Mouse (Mus musculus): ENCODE data around the gene Dhrs1. TPM values are rescaled to one million over a fixed set of nuclear protein-coding genes. Genes with fewer than 3 reads are reported as not detected.

The Dhrs1 gene
- polyA plus RNA-seq, 1 experiment: 322 TPM

DNA sequence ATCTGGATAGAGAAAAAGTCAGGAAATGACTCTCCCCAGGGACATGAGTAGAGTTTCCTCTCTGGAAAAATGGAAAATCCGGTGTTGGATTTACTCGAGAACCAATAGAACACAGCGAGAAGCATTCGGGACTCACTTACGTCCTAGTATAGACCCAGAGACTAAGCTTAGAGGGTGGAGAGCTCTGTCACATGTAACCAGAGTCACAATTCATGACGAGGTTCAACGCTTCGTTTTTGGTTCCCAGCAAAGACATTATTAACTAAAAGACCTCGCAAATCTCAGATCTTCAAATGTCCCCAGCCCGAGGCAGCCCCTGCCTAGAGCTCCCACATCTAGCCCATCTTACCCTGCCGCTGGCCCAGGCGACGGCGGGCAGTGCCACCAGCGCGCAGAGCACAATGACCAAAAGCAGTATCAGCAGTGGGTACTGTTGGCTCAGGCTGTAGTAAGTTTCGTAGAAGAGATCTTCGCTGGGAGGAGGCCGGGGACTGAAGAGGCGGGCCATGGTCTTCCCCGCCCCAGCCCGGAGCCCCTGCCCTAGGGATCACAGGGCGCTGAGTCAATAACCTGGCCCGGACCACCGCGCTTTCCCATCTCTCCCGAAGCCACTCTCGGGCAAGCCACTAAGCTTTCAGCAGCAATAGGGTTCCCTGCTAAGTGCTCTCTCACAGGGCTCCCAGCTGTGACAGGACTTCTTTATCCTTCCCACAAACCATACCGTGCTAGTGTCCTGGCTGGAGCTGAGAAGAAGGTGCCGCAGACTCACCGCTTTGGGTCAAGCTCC, 37.9 kb upstream of the Dhrs1 start:
- Histone ChIP-seq H3K27ac (ENCODE audit: control insufficient read depth, insufficient read depth, low read depth, low read length) (no peak overlapping the region), H3K4me1 (ENCODE audit: control insufficient read depth, insufficient read depth, low read length) (peaks cover 14% of the 10 kb centered on the region), H3K27me3 (ENCODE audit: control insufficient read depth, insufficient read depth, low read length) (no peaks in the 10 kb centered on the region)

DNA sequence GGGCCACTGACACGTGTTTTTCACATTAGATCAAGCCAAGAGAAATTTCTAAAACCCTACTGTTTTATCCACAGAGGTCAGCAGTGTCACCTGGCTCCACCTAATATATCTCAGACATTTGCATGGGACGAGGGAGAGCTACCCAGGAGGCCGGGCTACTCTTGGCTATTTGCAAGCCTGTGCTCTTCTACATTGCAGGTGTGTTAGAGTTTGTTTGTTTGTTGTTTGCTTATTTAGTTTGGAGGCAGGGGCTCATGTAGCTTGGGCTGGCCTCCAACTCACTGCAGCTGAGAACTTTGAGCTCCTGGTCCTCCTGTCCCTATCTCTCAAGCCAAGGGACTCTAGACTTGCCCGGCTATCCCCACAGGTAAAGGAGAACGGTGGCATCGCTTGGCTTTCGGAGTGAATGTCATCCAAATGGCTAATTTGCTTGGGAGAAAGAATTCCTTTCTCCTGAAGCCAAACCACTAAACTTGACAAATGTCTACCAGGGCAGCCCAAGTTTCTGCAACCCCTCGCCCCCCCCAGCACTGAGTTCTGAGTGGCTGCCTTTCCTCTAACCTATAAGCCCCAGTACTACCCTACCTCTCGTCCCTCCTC, 37.0 kb upstream of the Dhrs1 start:
- H3K27me3 ChIP-seq (ENCODE audit: control insufficient read depth, insufficient read depth, low read length): no peaks in the 10 kb centered on the region
- H3K36me3 ChIP-seq (ENCODE audit: control insufficient read depth, insufficient read depth, low read length): no peaks in the 10 kb centered on the region
- H3K4me3 ChIP-seq (ENCODE audit: control insufficient read depth, low read depth, low read length): no peak overlapping the region
- no peak overlapping the region for H3K27ac ChIP-seq (ENCODE audit: control insufficient read depth, insufficient read depth, low read depth, low read length)
- H3K4me1 ChIP-seq (ENCODE audit: control insufficient read depth, insufficient read depth, low read length): peaks cover 6% of the 10 kb centered on the region
- TF ChIP-seq POLR2A (IDR thresholded peaks at IDR 0.05; ENCODE audit: control insufficient read depth, low read depth, low read length) (no peak), CTCF (IDR thresholded peaks at IDR 0.05; ENCODE audit: control insufficient read depth, insufficient read depth, insufficient replicate concordance, low read depth, low read length) (no peak)

More for the DNA sequence above, 37.9 kb upstream of the Dhrs1 start:
- Histone ChIP-seq H3K36me3 (ENCODE audit: control insufficient read depth, insufficient read depth, low read length) (no peaks in the 10 kb centered on the region), H3K4me3 (ENCODE audit: control insufficient read depth, low read depth, low read length) (peak overlapping the region; percentile 47)
- no peak for TF ChIP-seq POLR2A (IDR thresholded peaks at IDR 0.05; ENCODE audit: control insufficient read depth, low read depth, low read length)
- TF ChIP-seq CTCF (IDR thresholded peaks at IDR 0.05; ENCODE audit: control insufficient read depth, insufficient read depth, insufficient replicate concordance, low read depth, low read length): no peak

DNA sequence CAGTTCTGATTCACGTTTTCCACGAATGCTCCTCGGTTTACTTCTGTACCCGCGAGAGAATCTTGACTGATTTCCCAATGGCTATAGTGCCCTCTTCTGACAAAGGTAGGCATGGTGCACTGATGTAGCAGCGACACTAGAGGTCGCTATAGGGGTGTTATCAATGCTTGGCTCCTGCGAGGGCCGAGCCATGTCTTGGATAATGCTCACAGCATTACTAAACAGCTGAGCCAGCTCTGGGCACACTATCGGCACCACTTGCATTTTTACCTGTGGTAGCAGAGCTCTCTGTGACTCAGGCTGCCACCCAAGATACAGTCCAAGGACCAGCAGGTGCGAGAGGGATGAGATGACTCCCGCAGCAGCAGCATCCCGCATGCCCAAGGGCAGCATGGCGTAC, 35.8 kb upstream of the Dhrs1 start:
- no peaks in the 10 kb centered on the region for H3K36me3 ChIP-seq (ENCODE audit: control insufficient read depth, insufficient read depth, low read length)
- H3K4me3 ChIP-seq (ENCODE audit: control insufficient read depth, low read depth, low read length): no peak overlapping the region
- H3K27ac ChIP-seq (ENCODE audit: control insufficient read depth, insufficient read depth, low read depth, low read length): no peak overlapping the region
- TF ChIP-seq POLR2A (IDR thresholded peaks at IDR 0.05; ENCODE audit: control insufficient read depth, low read depth, low read length) (no peak), CTCF (IDR thresholded peaks at IDR 0.05; ENCODE audit: control insufficient read depth, insufficient read depth, insufficient replicate concordance, low read depth, low read length) (peak; percentile 89)
- peaks cover 6% of the 10 kb centered on the region for H3K4me1 ChIP-seq (ENCODE audit: control insufficient read depth, insufficient read depth, low read length)
- no peaks in the 10 kb centered on the region for H3K27me3 ChIP-seq (ENCODE audit: control insufficient read depth, insufficient read depth, low read length)

DNA sequence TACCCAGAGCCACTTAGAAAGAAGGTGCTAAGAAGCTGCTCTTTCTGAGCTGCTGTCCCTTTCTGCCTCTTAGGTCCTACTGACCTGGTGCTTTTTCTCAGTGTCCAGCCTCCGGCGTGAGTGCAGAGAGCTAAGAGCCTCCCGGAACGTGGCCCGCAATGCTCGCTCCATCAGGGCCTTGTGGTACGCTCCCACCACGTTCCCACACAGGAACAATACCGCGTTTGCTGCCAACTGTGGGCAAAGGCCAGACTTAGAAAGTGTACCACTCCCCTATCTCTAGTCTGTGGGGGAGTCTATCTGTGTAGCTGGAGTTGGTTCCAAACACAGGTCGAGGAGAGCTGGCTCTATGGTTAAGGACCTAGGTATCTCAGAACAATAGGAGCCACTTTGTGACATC, 35.2 kb upstream of the Dhrs1 start:
- no peak for TF ChIP-seq POLR2A (IDR thresholded peaks at IDR 0.05; ENCODE audit: control insufficient read depth, low read depth, low read length)
- no peak for TF ChIP-seq CTCF (IDR thresholded peaks at IDR 0.05; ENCODE audit: control insufficient read depth, insufficient read depth, insufficient replicate concordance, low read depth, low read length)
- Histone ChIP-seq H3K36me3 (ENCODE audit: control insufficient read depth, insufficient read depth, low read length) (no peaks in the 10 kb centered on the region), H3K27ac (ENCODE audit: control insufficient read depth, insufficient read depth, low read depth, low read length) (no peak overlapping the region), H3K4me1 (ENCODE audit: control insufficient read depth, insufficient read depth, low read length) (peaks cover 6% of the 10 kb centered on the region), H3K27me3 (ENCODE audit: control insufficient read depth, insufficient read depth, low read length) (no peaks in the 10 kb centered on the region), H3K4me3 (ENCODE audit: control insufficient read depth, low read depth, low read length) (no peak overlapping the region)

DNA sequence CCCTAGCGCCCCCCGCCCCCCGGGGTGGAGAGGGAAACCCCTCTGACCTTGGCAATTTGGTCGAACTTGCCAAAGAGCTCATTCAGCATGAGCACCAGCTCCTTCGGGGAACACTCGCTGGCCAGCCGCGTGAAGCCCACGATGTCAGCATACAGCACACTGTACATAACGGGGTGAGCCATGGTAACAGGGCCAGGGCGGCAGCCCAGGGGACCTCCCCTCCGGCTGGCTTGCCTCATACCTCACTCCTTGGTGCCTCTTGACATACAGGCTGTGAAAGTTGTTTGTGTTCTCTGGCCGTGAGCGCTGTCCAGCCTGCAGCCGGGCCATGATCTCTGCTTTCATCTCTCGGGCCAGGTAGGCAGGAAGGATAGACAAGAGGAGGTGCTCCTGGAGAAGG, 34.2 kb upstream of the Dhrs1 start:
- no peak for TF ChIP-seq POLR2A (IDR thresholded peaks at IDR 0.05; ENCODE audit: control insufficient read depth, low read depth, low read length)
- no peak for TF ChIP-seq CTCF (IDR thresholded peaks at IDR 0.05; ENCODE audit: control insufficient read depth, insufficient read depth, insufficient replicate concordance, low read depth, low read length)
- Histone ChIP-seq H3K4me1 (ENCODE audit: control insufficient read depth, insufficient read depth, low read length) (peaks cover 6% of the 10 kb centered on the region), H3K36me3 (ENCODE audit: control insufficient read depth, insufficient read depth, low read length) (no peaks in the 10 kb centered on the region), H3K27ac (ENCODE audit: control insufficient read depth, insufficient read depth, low read depth, low read length) (no peak overlapping the region), H3K4me3 (ENCODE audit: control insufficient read depth, low read depth, low read length) (no peak overlapping the region), H3K27me3 (ENCODE audit: control insufficient read depth, insufficient read depth, low read length) (no peaks in the 10 kb centered on the region)

DNA sequence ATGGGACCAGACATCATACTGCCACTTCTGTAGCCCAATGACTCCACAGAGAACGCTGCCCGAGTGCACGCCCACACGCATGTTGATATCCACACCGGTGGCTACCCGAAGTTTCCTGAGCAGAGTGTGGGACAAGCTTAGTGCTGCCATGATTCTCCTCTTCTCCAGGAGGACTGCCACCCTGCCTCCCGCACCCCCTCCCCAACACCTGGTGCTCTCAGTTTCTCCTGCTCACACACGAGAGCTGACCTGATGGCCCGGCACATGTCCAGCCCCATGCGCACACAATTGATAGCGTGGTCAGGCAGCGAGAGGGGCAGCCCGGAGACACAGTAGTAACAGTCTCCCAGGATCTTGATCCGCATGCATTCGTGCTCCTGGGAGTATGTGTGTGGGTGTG, 33.2 kb upstream of the Dhrs1 start:
- Histone ChIP-seq H3K4me1 (ENCODE audit: control insufficient read depth, insufficient read depth, low read length) (peaks cover 2% of the 10 kb centered on the region), H3K27me3 (ENCODE audit: control insufficient read depth, insufficient read depth, low read length) (no peaks in the 10 kb centered on the region), H3K4me3 (ENCODE audit: control insufficient read depth, low read depth, low read length) (no peak overlapping the region), H3K27ac (ENCODE audit: control insufficient read depth, insufficient read depth, low read depth, low read length) (no peak overlapping the region), H3K36me3 (ENCODE audit: control insufficient read depth, insufficient read depth, low read length) (no peaks in the 10 kb centered on the region)
- no peak for TF ChIP-seq POLR2A (IDR thresholded peaks at IDR 0.05; ENCODE audit: control insufficient read depth, low read depth, low read length)
- no peak for TF ChIP-seq CTCF (IDR thresholded peaks at IDR 0.05; ENCODE audit: control insufficient read depth, insufficient read depth, insufficient replicate concordance, low read depth, low read length)

DNA sequence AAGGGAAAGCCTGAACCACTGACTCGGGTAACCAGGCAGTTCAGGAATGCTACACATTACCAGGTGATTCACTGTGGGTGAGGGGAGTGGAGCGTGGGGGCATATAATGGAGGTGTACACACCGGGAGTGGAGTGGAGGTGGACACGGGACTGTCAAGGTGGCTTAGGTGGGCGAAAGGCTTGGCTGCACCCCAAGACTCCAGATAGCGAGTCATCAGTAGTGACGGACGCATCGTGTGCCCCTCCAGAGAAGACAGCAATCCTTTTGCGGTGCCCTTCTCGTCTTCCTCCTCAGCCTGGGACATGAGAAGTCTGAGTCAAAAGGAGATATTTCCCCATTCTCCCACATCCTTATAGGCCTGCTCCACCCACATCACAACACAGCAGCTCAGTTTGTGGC, 32.3 kb upstream of the Dhrs1 start:
- H3K4me1 ChIP-seq (ENCODE audit: control insufficient read depth, insufficient read depth, low read length): no peaks in the 10 kb centered on the region
- no peaks in the 10 kb centered on the region for H3K36me3 ChIP-seq (ENCODE audit: control insufficient read depth, insufficient read depth, low read length)
- no peak overlapping the region for H3K27ac ChIP-seq (ENCODE audit: control insufficient read depth, insufficient read depth, low read depth, low read length)
- H3K27me3 ChIP-seq (ENCODE audit: control insufficient read depth, insufficient read depth, low read length): no peaks in the 10 kb centered on the region
- no peak overlapping the region for H3K4me3 ChIP-seq (ENCODE audit: control insufficient read depth, low read depth, low read length)
- TF ChIP-seq POLR2A (IDR thresholded peaks at IDR 0.05; ENCODE audit: control insufficient read depth, low read depth, low read length): no peak
- no peak for TF ChIP-seq CTCF (IDR thresholded peaks at IDR 0.05; ENCODE audit: control insufficient read depth, insufficient read depth, insufficient replicate concordance, low read depth, low read length)
